Mouse (Mus musculus) limb, embryonic 13.5 days (tissue): Measurements from ENCODE around the gene Bri3. TPM values are rescaled to one million over a fixed set of nuclear protein-coding genes. Genes with fewer than 3 reads are reported as not detected.

Experiments used
- ATAC-seq: fragments of 200-750 bp; cut with Nextera tagmentation; 2 replicates; pipeline ENCODE4 v1.8.0; 2017; ENCODE audit warnings: low read depth, moderate number of reproducible peaks, moderate TSS enrichment; ENCODE audit not compliant: low FRiP score
- H3K27ac ChIP-seq: fragments of 300-500 bp; sonication (generic); 2 replicates; pipeline ENCODE4 v1.5.1; 2015; ENCODE audit warnings: inconsistent platforms, mild to moderate bottlenecking, moderate library complexity
- H3K27me3 ChIP-seq: fragments of 300-500 bp; sonication (generic); 2 replicates; pipeline ENCODE4 v1.6.1; 2015; ENCODE audit warnings: mild to moderate bottlenecking, inconsistent platforms
- H3K36me3 ChIP-seq: fragments of 300-500 bp; sonication (generic); 2 replicates; pipeline ENCODE4 v1.6.1; 2015; ENCODE audit warnings: inconsistent platforms, mild to moderate bottlenecking, moderate library complexity
- H3K4me1 ChIP-seq: fragments of 300-500 bp; sonication (generic); 2 replicates; pipeline ENCODE4 v1.6.1; 2015; ENCODE audit warnings: inconsistent platforms
- H3K4me2 ChIP-seq: fragments of 300-500 bp; sonication (generic); replicated peaks from 2 replicates; pipeline ENCODE4 v1.6.1; 2015; ENCODE audit warnings: inconsistent platforms, mild to moderate bottlenecking, moderate library complexity
- H3K4me3 ChIP-seq: fragments of 300-500 bp; sonication (generic); 2 replicates; pipeline ENCODE4 v1.5.1; 2015; ENCODE audit warnings: moderate library complexity, mild to moderate bottlenecking, inconsistent platforms
- H3K9ac ChIP-seq: fragments of 300-500 bp; sonication (generic); 2 replicates; pipeline ENCODE4 v1.6.1; 2015; ENCODE audit warnings: mild to moderate bottlenecking, inconsistent platforms
- H3K9me3 ChIP-seq: fragments of 300-500 bp; sonication (generic); 2 replicates; pipeline ENCODE4 v1.6.1; 2016; ENCODE audit warnings: inconsistent platforms
- WGBS: fragments of 180-500 bp; shearing (Covaris S2); methylation state at CpG from one replicate; pipeline ENCODE4 v1.1.7; 2015; 5-methylcytosine and 5-hydroxymethylcytosine counted together
- polyA plus RNA-seq: library from polyadenylated mRNA; unstranded; fragments of >200 nt; fragmentation: Nextera tagmentation; extraction: Ambion mirVana; gene quantifications from 2 replicates; pipeline ENCODE4 v1.2.1, GENCODE M21; 2015

Bri3 gene
- polyA plus RNA-seq, 1 experiment from 2014 or later = 112 TPM

DNA sequence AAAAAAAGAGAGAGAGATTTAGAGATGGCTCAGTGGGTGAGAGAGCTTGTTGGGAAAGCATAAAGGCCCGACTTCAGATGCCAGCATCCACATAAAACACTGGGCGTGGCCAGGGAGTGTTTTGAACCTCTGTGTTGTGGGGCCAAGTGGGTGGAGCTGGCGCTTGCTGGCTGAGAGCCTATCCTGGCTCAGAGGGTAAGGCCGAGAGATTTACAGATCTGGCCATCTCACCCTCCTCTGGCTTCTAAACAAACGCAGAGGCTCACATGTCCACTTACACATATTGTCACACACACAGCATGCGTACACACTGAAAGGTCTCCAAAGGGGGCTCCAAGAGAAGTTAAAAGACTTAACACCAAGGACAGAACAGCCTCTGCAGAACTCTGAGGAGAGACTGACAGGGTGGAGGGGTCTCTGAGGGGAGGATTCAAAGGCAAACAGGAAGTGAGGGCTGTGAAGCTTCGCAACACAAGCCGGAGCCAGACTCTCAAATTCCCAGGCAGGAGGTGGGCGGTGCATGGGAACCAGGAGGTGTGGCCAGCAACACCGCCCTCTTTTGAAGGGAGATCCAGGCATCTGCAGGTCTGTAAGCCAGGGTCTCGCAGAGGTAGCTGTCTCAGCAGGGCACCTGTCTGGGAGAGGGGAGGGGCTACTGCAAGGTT, 213.5 kb downstream of the Bri3 start:
- Histone ChIP-seq H3K4me2 (peak overlapping the region; percentile 56), H3K27ac (no peak overlapping the region), H3K9me3 (no peaks in the 10 kb centered on the region), H3K36me3 (no peaks in the 10 kb centered on the region), H3K27me3 (no peaks in the 10 kb centered on the region), H3K9ac (peak overlapping the region; percentile 39; the same call in 1 of the 2 replicates), H3K4me3 (peak overlapping the region; percentile 14; the same call in 1 of the 2 replicates), H3K4me1 (peaks cover 15% of the 10 kb centered on the region)
- 0 out of 2 replicates have a peak, but pooled peaks have one; percentile 54 for ATAC-seq
- WGBS = 3% methylated on average over 11 of the region's 11 CpGs

DNA sequence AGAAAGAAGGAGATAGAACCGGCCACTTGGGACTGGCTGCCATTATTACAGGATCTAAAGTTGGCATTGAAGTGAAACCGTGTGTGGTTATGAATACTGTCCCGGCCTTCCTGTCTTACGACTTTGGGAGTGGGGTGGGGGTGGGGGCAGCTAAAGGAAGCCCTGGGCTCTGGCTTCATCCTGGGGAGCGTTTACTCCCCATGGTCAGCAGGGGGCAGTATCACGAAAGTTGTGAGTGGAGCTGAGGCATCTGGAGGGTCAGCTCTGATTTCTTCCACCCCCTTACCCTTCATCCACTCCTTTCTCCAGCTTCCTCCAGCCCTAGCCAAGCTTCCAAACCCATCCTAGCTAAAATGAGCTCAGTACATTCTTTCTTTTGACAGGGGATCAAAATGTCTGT, 222.8 kb downstream of the Bri3 start:
- no peak overlapping the region for H3K9ac ChIP-seq
- H3K27ac ChIP-seq = no peak overlapping the region
- H3K36me3 ChIP-seq = no peaks in the 10 kb centered on the region
- 0 out of 2 replicates have a peak, but pooled peaks cover 2% of the 10 kb centered on the region for H3K4me1 ChIP-seq
- no peak overlapping the region for H3K4me2 ChIP-seq
- 34% methylated on average over 6 of the region's 6 CpGs for WGBS
- H3K4me3 ChIP-seq = no peak overlapping the region
- ATAC-seq = no peak
- H3K9me3 ChIP-seq = no peaks in the 10 kb centered on the region
- no peaks in the 10 kb centered on the region for H3K27me3 ChIP-seq

DNA sequence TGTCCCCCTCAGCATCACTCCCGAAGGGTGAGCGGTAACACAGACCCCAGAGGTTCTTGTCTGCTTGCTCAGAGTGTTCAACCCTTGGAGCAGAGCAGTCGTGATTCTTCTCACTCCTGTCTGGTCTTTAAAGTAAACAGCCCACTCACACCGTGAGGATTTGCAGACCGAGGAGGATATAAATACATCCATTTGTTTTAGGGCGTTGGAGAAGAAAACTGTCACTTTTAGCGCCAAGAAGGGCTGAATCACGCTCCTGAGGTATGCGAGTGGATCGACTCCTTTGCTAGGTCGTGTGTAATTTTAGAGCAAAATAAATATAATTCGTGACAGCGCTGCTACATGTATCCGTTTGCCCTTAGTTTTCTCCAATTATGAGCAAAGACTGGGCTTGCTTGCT, 228.8 kb downstream of the Bri3 start:
- H3K27me3 ChIP-seq = no peaks in the 10 kb centered on the region
- H3K4me2 ChIP-seq = no peak overlapping the region
- no peak overlapping the region for H3K4me3 ChIP-seq
- no peaks in the 10 kb centered on the region for H3K36me3 ChIP-seq
- 0 out of 2 replicates have a peak, but pooled peaks cover 2% of the 10 kb centered on the region for H3K4me1 ChIP-seq
- no peaks in the 10 kb centered on the region for H3K9me3 ChIP-seq
- H3K27ac ChIP-seq = no peak overlapping the region
- no peak for ATAC-seq
- WGBS = 74% methylated on average over 14 of the region's 14 CpGs
- H3K9ac ChIP-seq = no peak overlapping the region

DNA sequence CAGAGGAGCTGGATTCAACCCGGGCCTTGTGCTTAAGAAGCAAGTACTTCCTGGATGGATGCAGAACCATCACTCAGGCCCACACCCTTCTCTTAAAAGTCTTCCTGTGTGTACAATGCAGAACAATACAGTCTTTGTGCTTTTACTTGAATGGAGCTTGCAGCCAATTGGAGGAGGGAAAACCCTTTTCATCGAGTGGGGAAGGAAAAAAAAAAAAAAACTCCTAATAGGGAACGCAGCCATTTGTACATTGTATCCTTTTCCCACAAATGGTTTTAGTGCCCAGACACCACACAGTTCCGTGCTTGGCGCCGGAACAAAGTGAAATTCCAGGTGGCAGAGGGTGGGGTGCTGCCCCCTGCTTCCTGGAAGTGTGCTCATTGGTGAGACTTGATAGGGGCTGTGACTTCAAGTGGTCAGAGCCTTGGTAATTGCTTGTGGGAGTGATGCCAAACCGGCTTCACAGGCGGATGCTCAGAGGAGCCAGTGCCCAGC, 235.5 kb downstream of the Bri3 start:
- Histone ChIP-seq H3K4me2 (no peak overlapping the region), H3K9me3 (no peaks in the 10 kb centered on the region), H3K9ac (no peak overlapping the region), H3K27ac (no peak overlapping the region), H3K4me3 (no peak overlapping the region), H3K36me3 (no peaks in the 10 kb centered on the region), H3K27me3 (no peaks in the 10 kb centered on the region), H3K4me1 (peaks cover 9% of the 10 kb centered on the region; the same call in 1 of the 2 replicates)
- ATAC-seq = no peak
- WGBS = 50% methylated on average over 8 of the region's 8 CpGs

DNA sequence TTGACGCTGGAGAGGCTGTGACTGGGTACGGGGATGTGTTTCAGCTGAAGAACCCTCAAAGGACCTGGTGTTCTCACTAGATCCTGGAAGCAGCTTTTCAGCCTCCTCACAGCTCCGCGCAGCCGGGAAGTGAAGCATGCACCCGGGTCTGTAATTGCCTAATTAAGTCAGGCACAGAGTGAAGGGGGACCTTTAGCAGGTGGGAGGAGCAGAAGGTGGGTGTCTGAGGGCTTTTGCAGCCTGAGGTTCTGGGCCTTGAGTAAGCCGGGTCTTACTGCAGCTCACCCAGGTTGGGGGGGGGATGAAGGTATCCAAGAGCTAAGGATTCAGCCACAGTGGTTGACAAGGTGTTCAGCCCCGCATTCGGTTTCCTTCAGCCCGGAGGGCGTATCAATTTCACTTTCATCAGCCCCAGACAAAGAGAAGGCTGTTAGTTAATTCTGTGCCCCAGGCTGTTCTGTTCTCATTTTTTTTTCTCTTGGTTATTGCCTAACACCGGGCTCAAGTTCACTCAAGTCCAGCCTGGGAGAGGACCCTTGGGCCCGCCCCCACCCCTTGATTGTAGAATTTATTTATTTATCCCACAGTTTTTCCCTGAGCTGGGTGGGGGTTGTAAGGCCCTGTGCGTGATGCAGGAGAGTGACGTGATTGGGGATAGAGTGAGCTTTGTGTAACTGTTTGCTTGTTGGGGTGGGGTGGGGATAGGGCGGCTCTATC, 239.6 kb downstream of the Bri3 start:
- H3K4me3 ChIP-seq = no peak overlapping the region

DNA sequence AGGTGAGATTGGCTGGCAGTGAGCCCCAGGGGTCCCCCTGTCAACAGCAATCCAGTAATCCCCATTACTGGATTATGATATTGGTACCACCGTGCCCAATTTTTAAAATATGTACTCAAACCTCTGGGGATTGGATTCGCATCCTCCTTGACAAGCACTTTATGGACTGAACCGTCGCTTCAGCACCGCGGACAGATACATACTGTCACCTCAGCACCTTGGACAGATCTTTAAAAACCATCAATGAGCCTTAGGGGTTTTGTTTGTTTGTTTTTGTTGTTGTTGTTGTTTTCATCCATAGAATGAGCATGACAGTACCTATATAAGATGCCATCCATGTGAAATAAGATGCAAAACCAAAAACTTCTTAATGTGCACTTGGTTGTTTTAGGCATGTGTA, 247.1 kb downstream of the Bri3 start:
- Histone ChIP-seq H3K4me3 (no peak overlapping the region), H3K36me3 (no peaks in the 10 kb centered on the region), H3K9me3 (peaks cover 4% of the 10 kb centered on the region; the same call in 1 of the 2 replicates), H3K4me1 (no peaks in the 10 kb centered on the region), H3K9ac (no peak overlapping the region), H3K27ac (no peak overlapping the region), H3K27me3 (no peaks in the 10 kb centered on the region), H3K4me2 (no peak overlapping the region)
- 11% methylated on average over 6 of the region's 6 CpGs for WGBS
- ATAC-seq = no peak

More for the DNA sequence above, 239.6 kb downstream of the Bri3 start:
- H3K36me3 ChIP-seq = no peaks in the 10 kb centered on the region
- no peak for ATAC-seq
- H3K27ac ChIP-seq = no peak overlapping the region
- H3K27me3 ChIP-seq = no peaks in the 10 kb centered on the region
- H3K4me1 ChIP-seq = peaks cover 7% of the 10 kb centered on the region; the same call in 1 of the 2 replicates
- H3K9ac ChIP-seq = no peak overlapping the region
- no peak overlapping the region for H3K4me2 ChIP-seq
- no peaks in the 10 kb centered on the region for H3K9me3 ChIP-seq
- WGBS = 44% methylated on average over 16 of the region's 16 CpGs

Other genes with a start within 250 kb of the Bri3 start
- 84.5 and 85.5 TPM in 2 replicates for gene Ccz1, start 229.6 kb upstream of the Bri3 start, polyA plus RNA-seq
- not detected in 2 replicates for gene Ocm, start 217.8 kb upstream of the Bri3 start, polyA plus RNA-seq
- gene Lmtk2, start 144.0 kb upstream of the Bri3 start, polyA plus RNA-seq = 3.3 and 3.8 TPM in 2 replicates
- 0.06 and 0.22 TPM in 2 replicates for gene Bhlha15, start 54.2 kb upstream of the Bri3 start, polyA plus RNA-seq
- 26.3 and 27.0 TPM in 2 replicates for gene Tecpr1, start 20.8 kb upstream of the Bri3 start, polyA plus RNA-seq
- gene Baiap2l1, start 113.7 kb downstream of the Bri3 start, polyA plus RNA-seq = 6.9 and 7.3 TPM in 2 replicates